9 mouse cellular contexts compared by ENCODE assay signal in the genomic region with DNA sequence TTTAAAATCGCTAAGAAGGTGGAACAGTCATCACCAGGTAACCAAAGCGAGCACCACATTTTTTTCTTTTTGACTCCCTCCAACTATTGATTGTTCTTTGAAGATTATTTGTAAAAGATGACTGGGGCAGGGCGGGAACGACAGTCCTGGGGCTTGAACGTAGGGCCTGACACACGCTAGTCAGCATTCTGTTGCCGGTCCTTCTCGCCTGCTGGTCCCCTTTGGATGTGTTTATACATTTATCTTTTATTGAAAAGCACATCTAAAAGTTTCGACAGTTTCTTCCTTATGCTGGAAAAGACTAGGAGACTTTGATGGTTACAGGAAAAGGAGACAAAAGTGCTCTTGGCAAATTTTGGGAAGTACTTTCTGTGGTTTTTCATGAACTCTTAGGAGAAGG. TPM values are rescaled to one million over a fixed set of nuclear protein-coding genes. Genes with fewer than 3 reads are reported as not detected.
A peak's percentile ranks its signal among the peaks of the same experiment; 100 is the strongest.
DNase-seq lines count a peak whose midpoint lies in the region; ATAC-seq and TF ChIP-seq lines count a peak whose summit lies in the region.
"Had no signal": no experiment of that assay in that cellular context is flagged by ENCODE, and none has a peak within 500 bp of the region (broad histone marks: within the 10 kb centered on the region; RNA-seq: fewer than 3 reads in every experiment).

No protein-coding gene starts in this region.

- WGBS in lung, postnatal 0 days = 19% methylated on average over 9 of the region's 9 CpGs
- WGBS in embryonic facial prominence, embryonic 15.5 days = 44% methylated on average over 9 of the region's 9 CpGs
- 56% methylated on average over 9 of the region's 9 CpGs for WGBS in limb, embryonic 11.5 days
- WGBS in small intestine, adult 2 months = 7% methylated on average over 9 of the region's 9 CpGs

- H3K4me2 ChIP-seq in lung, postnatal 0 days (replicated peaks; ENCODE audit: low read depth, low read length) = peak overlapping the region; percentile 84
- peak overlapping the region; percentile 76 for H3K4me2 ChIP-seq in embryonic facial prominence, embryonic 15.5 days (replicated peaks)
- H3K4me2 ChIP-seq in limb, embryonic 11.5 days (ENCODE audit: low read depth, severe bottlenecking) = peak overlapping the region; percentile 97

- H3K4me1 ChIP-seq in lung, postnatal 0 days (ENCODE audit: insufficient read depth, low read depth, low read length) = no peaks in the 10 kb centered on the region
- peaks cover 21% of the 10 kb centered on the region for H3K4me1 ChIP-seq in embryonic facial prominence, embryonic 15.5 days
- no peaks in the 10 kb centered on the region for H3K4me1 ChIP-seq in limb, embryonic 11.5 days (ENCODE audit: control insufficient read depth, insufficient read depth, low read length)
- peaks cover 7% of the 10 kb centered on the region for H3K4me1 ChIP-seq in small intestine, adult 2 months (ENCODE audit: control insufficient read depth, insufficient read depth, insufficient read length, low read length)

- peak overlapping the region; percentile 90 for H3K4me3 ChIP-seq in lung, postnatal 0 days (ENCODE audit: low read depth, low read length)
- peak overlapping the region; percentile 96 for H3K4me3 ChIP-seq in embryonic facial prominence, embryonic 15.5 days (replicated peaks)
- peak overlapping the region; percentile 98 for H3K4me3 ChIP-seq in limb, embryonic 11.5 days (ENCODE audit: low read depth, low read length)
- H3K4me3 ChIP-seq in small intestine, adult 2 months (ENCODE audit: low read depth, low read length) = peak overlapping the region; percentile 43

- no peak for DNase-seq in lung, postnatal 0 days (ENCODE audit: low spot score)
- no peak for DNase-seq in lung, postnatal 14 days
- DNase-seq in limb, embryonic 11.5 days (ENCODE audit: low spot score) = no peak
- no peak for DNase-seq in T-cell, adult 2 months (ENCODE audit: low spot score)
- no peak for DNase-seq in testis, postnatal 14 days (ENCODE audit: low spot score)
- no peak for DNase-seq in kidney, adult 18-20 months
- DNase-seq: right cerebral cortex, postnatal 4 days had no signal

- peak overlapping the region; percentile 86; the same call in 1 of the 2 replicates for H3K9ac ChIP-seq in lung, postnatal 0 days (replicated peaks; ENCODE audit: low read depth)
- peak overlapping the region; percentile 96; the same call in 1 of the 2 replicates for H3K9ac ChIP-seq in embryonic facial prominence, embryonic 15.5 days
- H3K9ac ChIP-seq in limb, embryonic 11.5 days (ENCODE audit: low read length) = 0 out of 2 replicates have a peak overlapping the region, but pooled peaks have one; percentile 34

- H3K27me3 ChIP-seq in lung, postnatal 0 days (replicated peaks; ENCODE audit: insufficient read depth, low read length) = no peaks in the 10 kb centered on the region
- H3K27me3 ChIP-seq in embryonic facial prominence, embryonic 15.5 days = no peaks in the 10 kb centered on the region
- H3K27me3 ChIP-seq in limb, embryonic 11.5 days (ENCODE audit: control insufficient read depth, insufficient read depth, low read length) = no peaks in the 10 kb centered on the region
- H3K27me3 ChIP-seq in small intestine, adult 2 months (ENCODE audit: control insufficient read depth, insufficient read depth, low read length) = no peaks in the 10 kb centered on the region

- ATAC-seq in lung, postnatal 0 days = no peak
- no peak for ATAC-seq in embryonic facial prominence, embryonic 15.5 days (ENCODE audit: insufficient number of reproducible peaks, low FRiP score, low TSS enrichment, low read depth)
- no peak for ATAC-seq in limb, embryonic 11.5 days (ENCODE audit: insufficient number of reproducible peaks, low FRiP score, low TSS enrichment, low read depth)

- TF ChIP-seq CTCF in lung, postnatal 0 days (IDR thresholded peaks at IDR 0.05) = no peak
- no peak for TF ChIP-seq CTCF in small intestine, adult 2 months (IDR thresholded peaks at IDR 0.05; ENCODE audit: extremely low read depth, insufficient read length, insufficient replicate concordance, low read depth, low read length)

- no peaks in the 10 kb centered on the region for H3K9me3 ChIP-seq in lung, postnatal 0 days (ENCODE audit: low read length)
- H3K9me3 ChIP-seq in embryonic facial prominence, embryonic 15.5 days (replicated peaks) = no peaks in the 10 kb centered on the region
- H3K9me3 ChIP-seq in limb, embryonic 11.5 days (ENCODE audit: control insufficient read depth, low read length) = no peaks in the 10 kb centered on the region

- H3K27ac ChIP-seq in lung, postnatal 0 days (ENCODE audit: low read length) = no peak overlapping the region
- H3K27ac ChIP-seq in embryonic facial prominence, embryonic 15.5 days (replicated peaks) = no peak overlapping the region
- H3K27ac ChIP-seq in limb, embryonic 11.5 days (replicated peaks; ENCODE audit: low read depth, low read length) = no peak overlapping the region
- no peak overlapping the region for H3K27ac ChIP-seq in small intestine, adult 2 months (ENCODE audit: insufficient read depth, low read depth, low read length)

- no peak for TF ChIP-seq EP300 in lung, postnatal 0 days (IDR thresholded peaks at IDR 0.05)

- no peaks in the 10 kb centered on the region for H3K36me3 ChIP-seq in lung, postnatal 0 days (ENCODE audit: insufficient read depth, low read length)
- 0 out of 2 replicates have a peak, but pooled peaks cover 2% of the 10 kb centered on the region for H3K36me3 ChIP-seq in embryonic facial prominence, embryonic 15.5 days
- H3K36me3 ChIP-seq in limb, embryonic 11.5 days (ENCODE audit: control insufficient read depth, insufficient read depth, low read length) = no peaks in the 10 kb centered on the region
- peaks cover 5% of the 10 kb centered on the region for H3K36me3 ChIP-seq in small intestine, adult 2 months (ENCODE audit: control insufficient read depth, insufficient read depth, low read length)

- TF ChIP-seq POLR2A in small intestine, adult 2 months (IDR thresholded peaks at IDR 0.05; ENCODE audit: low read depth, low read length) = no peak

RNA-seq across cellular contexts. Expression of a gene that starts 1.7 kb away (rescaled TPM):
- polyA plus RNA-seq in lung, postnatal 0 days (2015; fragmentation: Nextera tagmentation; extraction: Ambion mirVana) = 27.7 and 32.5 TPM in 2 replicates
- polyA plus RNA-seq in embryonic facial prominence, embryonic 15.5 days (2015; fragmentation: Nextera tagmentation; extraction: Ambion mirVana) = 39.5 and 41.6 TPM in 2 replicates
- polyA plus RNA-seq in limb, embryonic 11.5 days (2014; fragmentation: Nextera tagmentation; extraction: Ambion mirVana) = 53.0 and 58.0 TPM in 2 replicates
- polyA plus RNA-seq in small intestine, adult 2 months (2012; rRNA removed) = 10.7 and 15.8 TPM in 2 replicates

RNA-seq across cellular contexts. Expression of a gene that starts 42.0 kb away (rescaled TPM):
- 4.6 and 6.4 TPM in 2 replicates for polyA plus RNA-seq in lung, postnatal 0 days (2015; fragmentation: Nextera tagmentation; extraction: Ambion mirVana)
- polyA plus RNA-seq in embryonic facial prominence, embryonic 15.5 days (2015; fragmentation: Nextera tagmentation; extraction: Ambion mirVana) = 5.4 and 5.9 TPM in 2 replicates
- polyA plus RNA-seq in limb, embryonic 11.5 days (2014; fragmentation: Nextera tagmentation; extraction: Ambion mirVana) = 3.1 and 3.6 TPM in 2 replicates
- polyA plus RNA-seq in small intestine, adult 2 months (2012; rRNA removed) = 2.5 and 4.7 TPM in 2 replicates

Comparison
In these comparisons a context has a peak if more than half of its experiments do, and no peak if none do; other contexts are left out.
1. H3K4me3 ChIP-seq: peak in every context shown above with its lines; median percentile 98 in limb, embryonic 11.5 days; 96 in embryonic facial prominence, embryonic 15.5 days; 90 in lung, postnatal 0 days; 43 in small intestine, adult 2 months.
2. H3K9ac ChIP-seq: peak in every context shown above with its lines; median percentile 96 in embryonic facial prominence, embryonic 15.5 days; 86 in lung, postnatal 0 days; 34 in limb, embryonic 11.5 days.